Mouse (Mus musculus) neural tube, embryonic 10.5 days (tissue): Measurements from ENCODE around the gene Bloc1s3.
A peak's percentile ranks its signal among the peaks of the same experiment; 100 is the strongest.

Experiments
- DNase-seq: peaks from one replicate; pipeline ENCODE4 v3.0.0-alpha.2; 2017; ENCODE audit warnings: low spot score; ENCODE audit errors: extremely low spot score

Gene Bloc1s3

DNA sequence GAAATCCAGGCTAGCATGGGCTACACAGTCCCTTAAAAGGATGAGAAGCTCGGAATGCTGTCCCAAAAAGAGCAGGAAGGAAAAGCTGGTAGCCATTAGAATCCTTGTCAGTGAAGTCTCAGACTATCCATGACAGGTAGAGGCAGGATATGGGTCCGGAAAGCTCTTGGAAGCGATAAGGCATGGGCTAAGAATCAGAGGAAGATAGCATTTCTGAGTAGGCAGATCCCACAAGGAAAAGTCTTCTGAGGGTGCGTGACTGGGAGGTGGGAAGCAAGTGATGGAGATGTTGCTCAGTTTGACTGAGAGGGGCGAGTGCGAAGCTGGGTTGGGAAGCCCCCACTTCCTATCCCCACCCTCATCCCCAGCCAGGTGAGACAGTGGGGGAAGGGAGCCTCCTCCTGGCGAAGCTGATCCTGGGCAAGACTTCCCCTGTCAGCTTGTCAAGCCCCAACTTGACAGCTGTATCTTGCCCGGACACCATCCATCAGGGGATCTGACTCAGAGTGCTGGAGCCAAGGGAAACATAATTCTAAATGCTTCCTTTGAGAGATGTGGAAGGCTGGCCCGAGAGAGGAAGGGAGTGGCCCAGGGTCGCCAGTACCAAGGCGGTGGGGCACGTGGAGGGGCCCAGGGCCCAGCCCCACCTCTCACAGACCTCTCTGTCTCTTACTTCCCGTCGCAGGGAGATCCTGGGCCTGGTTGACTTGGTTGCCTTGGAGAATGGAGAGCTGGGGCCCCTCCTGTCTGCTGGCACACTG is 30.4 kb downstream of the Bloc1s3 start:
- no peak for DNase-seq

- no peak for DNase-seq
These were observed 31.1 kb downstream of the Bloc1s3 start for GRCm38 (mm10) chr7:19477084-19477483.

- peak; percentile 77 for DNase-seq
These were observed 34.2 kb downstream of the Bloc1s3 start for GRCm38 (mm10) chr7:19473875-19474443.

- no peak for DNase-seq
These were observed 35.8 kb downstream of the Bloc1s3 start for GRCm38 (mm10) chr7:19472403-19472802.

GRCm38 (mm10) chr7:19470308-19470707 is 37.9 kb downstream of the Bloc1s3 start:
- no peak for DNase-seq

- DNase-seq = no peak
These were observed 38.8 kb downstream of the Bloc1s3 start for GRCm38 (mm10) chr7:19469404-19469803.

DNA sequence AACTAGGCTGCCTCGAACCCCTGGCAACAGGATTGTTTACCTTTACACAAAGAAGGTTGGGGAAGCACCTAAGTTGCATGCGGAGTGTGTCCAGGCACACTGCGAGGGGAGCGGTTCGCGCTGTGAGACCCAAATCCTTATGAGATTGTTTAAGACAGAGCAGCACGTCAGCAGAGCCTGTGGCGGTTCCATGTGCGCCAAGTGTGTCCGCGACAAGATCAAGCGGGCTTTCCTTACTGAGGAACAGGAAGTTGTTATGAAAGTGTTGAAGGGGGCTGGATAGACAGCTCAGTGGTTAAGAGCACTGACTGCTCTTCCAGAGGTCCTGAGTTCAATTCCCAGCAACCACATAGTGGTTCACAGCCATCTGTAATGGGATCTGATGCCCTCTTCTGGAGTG is 39.9 kb downstream of the Bloc1s3 start:
- DNase-seq = no peak

- no peak for DNase-seq
These were observed 40.5 kb downstream of the Bloc1s3 start for GRCm38 (mm10) chr7:19467638-19468037.

- no peak for DNase-seq
These were observed 41.5 kb downstream of the Bloc1s3 start for GRCm38 (mm10) chr7:19466602-19467145.

- DNase-seq = no peak
These were observed 43.5 kb downstream of the Bloc1s3 start for GRCm38 (mm10) chr7:19464367-19465307.

DNA sequence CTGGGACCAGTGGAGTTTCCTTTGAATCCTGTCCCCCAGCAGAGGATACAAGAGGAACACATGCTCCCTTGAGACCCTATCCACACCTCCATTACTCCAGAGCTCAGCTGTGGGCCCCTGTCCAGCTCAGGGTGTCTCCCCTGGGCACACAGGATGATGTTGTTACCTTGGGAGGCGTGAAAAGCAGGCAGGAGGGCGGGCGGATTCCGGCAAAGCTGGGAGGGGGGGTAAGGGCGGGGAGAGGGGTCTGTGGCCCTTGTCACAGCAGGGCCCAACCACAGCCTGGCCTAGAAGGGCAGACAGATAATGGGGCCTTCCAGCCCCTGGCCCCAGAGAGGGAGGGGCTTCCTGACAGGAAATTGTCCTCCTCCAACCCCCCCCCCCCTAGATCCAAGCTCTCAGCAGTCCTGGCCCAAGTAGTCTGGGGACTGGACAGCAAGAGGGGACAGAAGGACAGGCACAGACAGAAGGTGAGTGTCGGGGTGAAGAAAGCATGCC is 45.2 kb downstream of the Bloc1s3 start, which contains the start of gene Exoc3l2:
TSS of gene Exoc3l2 (plus strand) at position 448 of the 498 bp plus-strand sequence.
- DNase-seq = no peak

- DNase-seq = no peak
These were observed 45.7 kb downstream of the Bloc1s3 start for GRCm38 (mm10) chr7:19462443-19462842.

DNA sequence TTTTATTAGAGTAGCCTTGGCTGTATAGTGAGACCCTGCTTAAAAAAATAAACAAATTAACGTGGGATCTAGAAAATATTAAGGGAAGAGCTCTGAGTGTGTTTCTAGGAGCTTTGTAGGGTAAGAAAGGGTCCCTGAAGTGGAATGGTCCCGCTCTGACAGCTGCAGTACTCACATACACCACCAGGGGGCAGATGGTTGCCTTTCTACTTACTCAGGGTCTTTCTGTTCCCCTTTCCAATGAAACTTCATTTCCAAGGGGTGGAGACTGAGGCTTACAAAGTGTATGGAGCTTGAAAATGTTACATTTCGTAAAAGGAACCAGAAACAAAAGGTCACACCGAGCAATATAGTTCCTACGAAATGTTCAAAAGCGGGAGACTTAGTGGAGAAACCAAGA is 46.7 kb downstream of the Bloc1s3 start:
- peak; percentile 88 for DNase-seq

- no peak for DNase-seq
These were observed 47.7 kb downstream of the Bloc1s3 start for GRCm38 (mm10) chr7:19460500-19460899.

- DNase-seq = no peak
These were observed 48.9 kb downstream of the Bloc1s3 start for GRCm38 (mm10) chr7:19459144-19459870.

- peak; percentile 89 for DNase-seq
These were observed 49.5 kb downstream of the Bloc1s3 start, which contains the start of gene Mark4 for GRCm38 (mm10) chr7:19458591-19459111. TSS of gene Mark4 (minus strand) at chr7:19458821.

DNA sequence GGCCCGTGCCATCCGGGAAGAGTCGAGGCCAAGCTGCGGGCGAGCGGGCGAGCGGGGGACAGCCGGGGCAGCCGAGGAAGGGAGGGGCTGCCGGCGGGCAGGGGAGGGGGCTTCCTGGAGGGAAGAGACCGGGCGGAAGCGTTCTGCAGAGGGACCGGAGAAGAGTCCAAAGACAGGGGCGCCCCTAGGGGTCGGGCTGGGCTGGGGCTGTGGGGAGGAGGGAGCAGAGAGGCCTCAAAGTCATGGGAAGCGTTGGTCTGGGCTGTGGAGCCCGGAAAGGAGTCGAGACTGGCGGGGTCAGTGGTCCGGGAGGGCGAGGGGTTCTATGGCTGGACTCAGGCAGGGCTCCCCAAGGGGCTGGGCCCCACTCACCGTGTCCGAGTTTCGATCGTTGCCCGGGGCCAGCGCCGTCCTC is 50.1 kb downstream of the Bloc1s3 start:
- DNase-seq = peak; percentile 78

- peak; percentile 48 for DNase-seq
These were observed 50.6 kb downstream of the Bloc1s3 start for GRCm38 (mm10) chr7:19457414-19458071.

DNA sequence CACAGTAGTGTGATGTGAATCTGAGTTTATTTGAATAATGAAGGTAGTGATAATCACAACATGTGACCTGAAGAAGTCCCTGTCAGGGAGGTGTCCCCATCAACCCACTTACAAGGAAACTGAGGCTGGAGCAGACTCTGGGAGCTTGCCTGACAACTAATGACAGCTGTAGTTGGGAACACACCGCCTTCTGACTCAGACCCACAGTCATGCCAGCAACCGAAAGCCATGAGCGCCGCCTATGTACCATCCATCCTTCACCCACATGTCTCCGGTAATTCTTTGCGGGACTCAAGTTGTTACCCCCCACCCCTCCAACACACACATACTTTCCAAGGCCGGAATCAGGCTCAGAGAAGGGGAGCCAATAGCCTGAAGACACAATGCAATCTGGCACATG is 51.5 kb downstream of the Bloc1s3 start:
- no peak for DNase-seq
